Mouse (Mus musculus): ENCODE results near the gene Reg3a. TPM values are rescaled to one million over a fixed set of nuclear protein-coding genes. Genes with fewer than 3 reads are reported as not detected.

Gene Reg3a
- polyA plus RNA-seq, 1 experiment = not detected

DNA sequence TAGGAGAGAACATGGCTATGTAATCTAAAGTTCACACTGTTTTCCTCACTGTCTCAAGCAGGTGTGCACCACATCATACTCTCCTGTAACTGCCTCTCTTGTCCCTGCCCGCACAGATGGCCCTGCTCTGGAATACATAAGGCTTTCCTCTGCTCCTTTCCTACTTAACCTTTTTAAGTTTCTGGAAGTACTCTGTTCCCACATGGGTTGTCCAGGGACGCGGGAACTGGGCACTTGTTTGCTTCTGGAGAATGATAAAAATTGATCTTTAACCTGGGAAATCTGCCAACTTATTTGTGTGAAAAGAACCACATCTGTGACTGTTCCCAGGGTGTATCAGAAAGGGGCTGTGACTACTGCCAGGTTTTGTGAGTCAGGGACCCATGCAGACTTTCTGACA lies 45.0 kb downstream of the Reg3a start:
- Histone ChIP-seq H3K27ac (ENCODE audit: insufficient read depth, low read length) (no peak overlapping the region), H3K4me1 (ENCODE audit: control insufficient read depth, insufficient read depth, low read length) (no peaks in the 10 kb centered on the region), H3K4me3 (ENCODE audit: insufficient read depth, low read length) (no peak overlapping the region)
- TF ChIP-seq CTCF (IDR thresholded peaks at IDR 0.05; ENCODE audit: borderline replicate concordance, insufficient read depth, low read length) = no peak
- TF ChIP-seq POLR2A (IDR thresholded peaks at IDR 0.05; ENCODE audit: low read depth, low read length) = no peak

Other genes starting within 250 kb of the Reg3a start
- gene Reg3b, start 10.1 kb upstream of the Reg3a start, polyA plus RNA-seq (2011; ENCODE audit: insufficient read length, low read depth, missing spikeins) = not detected in 2 replicates
- not detected in 2 replicates for gene Reg3d, start 1.8 kb upstream of the Reg3a start, polyA plus RNA-seq (2011; ENCODE audit: insufficient read length, low read depth, missing spikeins)
- not detected in 2 replicates for gene Reg2, start 14.9 kb downstream of the Reg3a start, polyA plus RNA-seq (2011; ENCODE audit: insufficient read length, low read depth, missing spikeins)
- not detected in 2 replicates for gene Reg1, start 42.0 kb downstream of the Reg3a start, polyA plus RNA-seq (2011; ENCODE audit: insufficient read length, low read depth, missing spikeins)
- gene Reg3g, start 88.2 kb downstream of the Reg3a start, polyA plus RNA-seq (2011; ENCODE audit: insufficient read length, low read depth, missing spikeins) = 2.3 TPM in 1 of 2 replicates, not detected in the other

All from embryonic fibroblast, embryonic 13.5 days (primary cell).